Mouse (Mus musculus) G1E (cell line): Measurements from ENCODE around the gene Fndc1. TPM values are rescaled to one million over a fixed set of nuclear protein-coding genes. Genes with fewer than 3 reads are reported as not detected.
A peak's percentile ranks its signal among the peaks of the same experiment; 100 is the strongest.

Experiments
- ATAC-seq: 2 replicates; pipeline ENCODE4 v1.8.0; 2016; ENCODE audit warnings: mild to moderate bottlenecking; ENCODE audit not compliant: insufficient number of reproducible peaks, poor library complexity, low FRiP score, severe bottlenecking; ENCODE audit errors: extremely low read depth
- DNase-seq: peaks from one replicate; pipeline ENCODE4 v3.0.0; 2012; ENCODE audit warnings: low spot score
- H3K27me3 ChIP-seq: 2 replicates; pipeline ENCODE4 v1.6.1; 2012; ENCODE audit warnings: mild to moderate bottlenecking, low read length, inconsistent platforms; ENCODE audit not compliant: insufficient read depth
- H3K36me3 ChIP-seq: replicated peaks from 2 replicates; pipeline ENCODE3; 2012; ENCODE audit warnings: mild to moderate bottlenecking, inconsistent platforms
- H3K4me1 ChIP-seq: 2 replicates; pipeline ENCODE4 v1.6.1; 2012; ENCODE audit warnings: low read depth, low read length, inconsistent platforms, mixed read lengths; ENCODE audit not compliant: insufficient read depth
- H3K4me3 ChIP-seq: 2 replicates; pipeline ENCODE4 v1.5.1; 2012; ENCODE audit warnings: low read depth, mild to moderate bottlenecking, inconsistent platforms, low read length, moderate library complexity, mixed read lengths
- H3K9me3 ChIP-seq: replicated peaks from 2 replicates; pipeline ENCODE4 v1.6.1; 2012; ENCODE audit warnings: inconsistent platforms
- CTCF ChIP-seq: IDR thresholded peaks from 2 replicates; pipeline ENCODE4 v1.5.1; 2012; ENCODE audit warnings: low read depth, low read length, inconsistent platforms, mixed read lengths
- GATA1 ChIP-seq: IDR thresholded peaks from 2 replicates; pipeline ENCODE4 v1.6.1; 2012; ENCODE audit warnings: borderline replicate concordance, low read length, inconsistent platforms, mixed read lengths
- GATA2 ChIP-seq: IDR thresholded peaks from 2 replicates; pipeline ENCODE4 v1.6.1; 2012; ENCODE audit warnings: low read depth, low read length, inconsistent platforms, borderline replicate concordance
- POLR2AphosphoS5 ChIP-seq: IDR thresholded peaks from 2 replicates; pipeline ENCODE4 v1.6.1; 2012; ENCODE audit warnings: low read depth, low read length, inconsistent platforms; ENCODE audit not compliant: insufficient replicate concordance
- TAL1 ChIP-seq: conservative IDR thresholded peaks from 2 replicates; pipeline ENCODE4 v1.6.1; 2012; ENCODE audit warnings: low read depth, low read length, inconsistent platforms, mixed read lengths
- polyA plus RNA-seq: library from polyadenylated mRNA; stranded (reverse); fragments of >175 nt; gene quantifications from 2 replicates; pipeline ENCODE4 v1.2.3, GENCODE M21; 2012
- total RNA-seq, 2 experiments: library from RNA; stranded (forward) in 1 of 2; stranded (reverse) in 1 of 2; fragments of 200-1000 nt in 1 of 2; fragments of >200 nt in 1 of 2; fragmentation: Nextera tagmentation in 1 of 2; gene quantifications; 2 replicates each; pipeline ENCODE4 v1.2.3; 2014 to 2017

Gene Fndc1
- total and polyA plus RNA-seq, 3 experiments = 0.44 TPM; not detected in 2

DNA sequence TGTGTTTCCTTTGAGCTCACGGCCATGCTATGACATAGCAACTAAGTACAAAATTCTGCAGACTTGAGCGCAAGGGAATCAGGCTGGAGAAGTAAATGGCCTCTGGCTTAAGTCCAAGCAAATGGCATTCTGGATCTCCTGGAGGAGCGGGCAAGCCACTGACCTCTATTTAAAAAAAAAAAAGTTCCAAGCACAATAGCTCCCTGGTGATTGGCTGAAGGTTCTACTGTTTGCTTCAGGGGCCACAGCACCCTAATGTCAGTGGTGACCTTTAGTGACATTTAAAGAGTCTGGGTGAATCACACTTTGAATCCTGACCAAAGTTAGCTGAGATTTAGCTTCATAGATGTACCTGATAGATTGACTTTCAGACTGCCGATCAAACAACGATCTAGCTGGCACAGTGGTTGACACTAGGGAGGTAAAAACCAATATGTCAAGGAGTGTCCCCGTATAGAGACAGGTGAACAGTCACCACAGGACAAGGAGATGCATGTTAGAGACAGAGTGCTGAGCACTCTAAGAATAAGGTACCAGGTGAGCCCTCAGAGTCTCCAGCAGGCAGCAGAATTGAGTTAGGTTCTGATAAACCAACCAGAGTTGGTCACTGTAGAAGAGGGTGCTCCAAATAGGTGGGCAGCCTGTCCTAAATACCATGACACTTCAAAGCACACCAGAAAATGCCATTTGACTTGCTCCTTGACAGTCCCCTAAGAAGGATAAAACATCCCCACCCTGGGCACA, 43.9 kb upstream of the Fndc1 start:
- no peaks in the 10 kb centered on the region for H3K4me1 ChIP-seq
- no peaks in the 10 kb centered on the region for H3K27me3 ChIP-seq
- H3K36me3 ChIP-seq = no peaks in the 10 kb centered on the region
- no peak for TF ChIP-seq GATA2
- TF ChIP-seq TAL1 = no peak
- no peak for TF ChIP-seq CTCF
- TF ChIP-seq GATA1 = no peak
- TF ChIP-seq POLR2AphosphoS5 = no peak
- no peak overlapping the region for H3K4me3 ChIP-seq
- no peak for DNase-seq
- no peak for ATAC-seq
- H3K9me3 ChIP-seq = no peaks in the 10 kb centered on the region

- Histone ChIP-seq H3K9me3 (no peaks in the 10 kb centered on the region), H3K4me3 (no peak overlapping the region), H3K36me3 (no peaks in the 10 kb centered on the region), H3K4me1 (no peaks in the 10 kb centered on the region), H3K27me3 (no peaks in the 10 kb centered on the region)
- no peak for ATAC-seq
- TF ChIP-seq TAL1 (no peak), GATA1 (no peak), CTCF (no peak), POLR2AphosphoS5 (no peak), GATA2 (no peak)
- DNase-seq = no peak
Measured at GRCm38 (mm10) chr17:7869114-7869513, 42.0 kb upstream of the Fndc1 start.

DNA sequence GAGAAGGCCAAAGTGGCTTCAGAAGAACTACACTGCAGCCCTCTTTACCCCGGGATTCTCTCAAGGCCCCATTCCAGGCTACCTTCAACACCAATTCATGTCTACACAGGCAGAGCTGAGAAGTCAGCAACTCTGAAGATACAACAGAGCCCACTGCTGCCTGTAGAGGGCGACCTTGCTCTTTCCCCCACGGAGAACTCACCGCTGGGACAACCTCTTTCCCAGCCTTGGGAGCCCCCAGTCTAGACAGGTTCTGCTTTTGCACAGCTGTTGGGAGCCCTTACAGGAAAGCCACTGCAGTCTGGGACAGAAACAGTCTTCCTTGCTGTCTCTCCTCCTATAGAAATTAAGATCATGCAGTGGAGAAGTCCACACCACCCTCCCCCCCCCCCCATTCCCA, 41.5 kb upstream of the Fndc1 start:
- TF ChIP-seq POLR2AphosphoS5 (no peak), GATA1 (no peak), CTCF (no peak), GATA2 (no peak), TAL1 (no peak)
- H3K4me1 ChIP-seq = no peaks in the 10 kb centered on the region
- DNase-seq = peak; percentile 17
- ATAC-seq = no peak
- no peak overlapping the region for H3K4me3 ChIP-seq
- no peaks in the 10 kb centered on the region for H3K27me3 ChIP-seq
- no peaks in the 10 kb centered on the region for H3K36me3 ChIP-seq
- no peaks in the 10 kb centered on the region for H3K9me3 ChIP-seq

GRCm38 (mm10) chr17:7864740-7865139, 37.6 kb upstream of the Fndc1 start:
- no peak for ATAC-seq
- H3K4me1 ChIP-seq = no peaks in the 10 kb centered on the region

GRCm38 (mm10) chr17:7863745-7864144, 36.6 kb upstream of the Fndc1 start:
- no peaks in the 10 kb centered on the region for H3K9me3 ChIP-seq
- H3K36me3 ChIP-seq = no peaks in the 10 kb centered on the region
- no peak overlapping the region for H3K4me3 ChIP-seq
- no peaks in the 10 kb centered on the region for H3K4me1 ChIP-seq
- DNase-seq (peak; percentile 4), ATAC-seq (no peak)
- H3K27me3 ChIP-seq = 0 out of 2 replicates have a peak, but pooled peaks cover 2% of the 10 kb centered on the region
- TF ChIP-seq GATA1 = no peak
- peak; percentile 54 for TF ChIP-seq CTCF

More at GRCm38 (mm10) chr17:7864740-7865139, 37.6 kb upstream of the Fndc1 start:
- TF ChIP-seq CTCF (peak; percentile 75), GATA1 (no peak)
- Histone ChIP-seq H3K36me3 (no peaks in the 10 kb centered on the region), H3K9me3 (no peaks in the 10 kb centered on the region), H3K27me3 (0 out of 2 replicates have a peak, but pooled peaks cover 2% of the 10 kb centered on the region), H3K4me3 (no peak overlapping the region)
- DNase-seq = no peak

DNA sequence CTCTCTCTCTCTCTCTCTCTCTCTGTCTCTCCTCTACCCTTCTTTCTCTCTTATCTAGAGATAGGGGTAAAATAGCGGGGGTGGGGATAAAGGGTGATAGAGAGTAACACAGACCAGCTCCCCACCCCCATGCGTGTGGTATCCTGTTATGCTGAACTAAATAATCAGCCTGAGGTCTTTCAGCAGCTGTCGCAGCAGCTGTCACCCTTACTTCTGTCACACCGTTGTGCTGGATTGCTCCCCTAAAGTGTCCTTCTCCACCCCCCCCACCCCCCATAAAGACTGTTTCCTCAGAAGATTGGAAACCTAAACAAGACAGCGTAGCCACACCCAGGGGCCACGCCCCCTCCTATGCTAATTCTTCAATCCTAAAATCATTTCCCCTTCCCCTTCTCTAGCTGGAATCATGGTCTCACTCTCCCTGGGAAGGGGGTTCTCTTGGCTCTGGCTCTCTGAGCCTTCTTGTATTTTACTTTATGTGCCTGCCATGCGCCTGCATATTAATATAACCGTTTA, 33.8 kb upstream of the Fndc1 start:
- H3K36me3 ChIP-seq = no peaks in the 10 kb centered on the region
- H3K4me1 ChIP-seq = no peaks in the 10 kb centered on the region
- 0 out of 2 replicates have a peak, but pooled peaks cover 2% of the 10 kb centered on the region for H3K27me3 ChIP-seq
- ATAC-seq = no peak
- TF ChIP-seq TAL1 (no peak), GATA2 (no peak), CTCF (no peak), POLR2AphosphoS5 (no peak), GATA1 (no peak)
- no peak for DNase-seq
- H3K9me3 ChIP-seq = peaks cover under 1% of the 10 kb centered on the region; the same call in 1 of the 2 replicates
- no peak overlapping the region for H3K4me3 ChIP-seq
